Mouse (Mus musculus) liver, embryonic 14.5 days (tissue): Measurements from ENCODE around the gene Spata20.

Experiments used
- CTCF ChIP-seq: IDR thresholded peaks from 2 replicates; pipeline ENCODE4 v1.5.1; 2016; ENCODE audit warnings: antibody characterized with exemption, low read depth, control low read depth
- EP300 ChIP-seq: IDR thresholded peaks from 2 replicates; pipeline ENCODE4 v1.6.1; 2016; ENCODE audit warnings: antibody characterized with exemption, low read depth

GRCm38 (mm10) chr11:94469136-94470064 is 16.6 kb downstream of the Spata20 start:
- TF ChIP-seq CTCF (no peak), EP300 (no peak)
